Mouse (Mus musculus) forebrain, postnatal 0 days (tissue): Measurements from ENCODE around the gene Tenm4. TPM values are rescaled to one million over a fixed set of nuclear protein-coding genes. Genes with fewer than 3 reads are reported as not detected.

Source experiments
- ATAC-seq: fragments of 200-750 bp; cut with Nextera tagmentation; 2 replicates; pipeline ENCODE4 v1.8.0; 2017; ENCODE audit warnings: mild to moderate bottlenecking, moderate library complexity
- DNase-seq: peaks from one replicate; pipeline ENCODE4 v3.0.0-alpha.2; 2015
- H3K27ac ChIP-seq: fragments of 300-500 bp; sonication (generic); 2 replicates; pipeline ENCODE4 v1.5.1; 2014; ENCODE audit warnings: low read depth, mild to moderate bottlenecking, antibody characterized with exemption, low read length, moderate library complexity, mixed read lengths
- H3K27me3 ChIP-seq: fragments of 300-500 bp; sonication (generic); 2 replicates; pipeline ENCODE4 v1.6.1; 2014; ENCODE audit warnings: mild to moderate bottlenecking, low read length, mixed read lengths; ENCODE audit not compliant: insufficient read depth
- H3K36me3 ChIP-seq: fragments of 300-500 bp; sonication (generic); 2 replicates; pipeline ENCODE4 v1.6.1; 2014; ENCODE audit warnings: mild to moderate bottlenecking, moderate library complexity; ENCODE audit not compliant: insufficient read depth
- H3K4me1 ChIP-seq: fragments of 300-500 bp; sonication (generic); 2 replicates; pipeline ENCODE4 v1.6.1; 2014; ENCODE audit warnings: antibody characterized with exemption; ENCODE audit not compliant: insufficient read depth
- H3K4me2 ChIP-seq: fragments of 300-500 bp; sonication (generic); 2 replicates; pipeline ENCODE4 v1.6.1; 2014; ENCODE audit warnings: low read depth, mild to moderate bottlenecking, moderate library complexity
- H3K4me3 ChIP-seq: fragments of 300-500 bp; sonication (generic); 2 replicates; pipeline ENCODE4 v1.5.1; 2014; ENCODE audit warnings: low read depth, low read length, mixed read lengths
- H3K9ac ChIP-seq: fragments of 300-500 bp; sonication (generic); 2 replicates; pipeline ENCODE4 v1.6.1; 2014; ENCODE audit warnings: mild to moderate bottlenecking
- H3K9me3 ChIP-seq: fragments of 300-500 bp; sonication (generic); 2 replicates; pipeline ENCODE4 v1.6.1; 2016; ENCODE audit warnings: low read length
- CTCF ChIP-seq: sonication (generic); IDR thresholded peaks from 2 replicates; pipeline ENCODE4 v1.5.1; 2016; ENCODE audit warnings: antibody characterized with exemption, control low read depth, low read depth
- WGBS: fragments of 180-500 bp; shearing (Covaris S2); extraction: QIAGEN DNeasy Blood & Tissue Kit; methylation state at CpG from one replicate; pipeline ENCODE4 v1.1.7; 2014; 5-methylcytosine and 5-hydroxymethylcytosine counted together
- polyA plus RNA-seq: library from polyadenylated mRNA; unstranded; fragments of >200 nt; fragmentation: Nextera tagmentation; extraction: Ambion mirVana; gene quantifications from 2 replicates; pipeline ENCODE4 v1.2.1, GENCODE M21; 2015
- total RNA-seq: library from RNA; depleted of rRNA; stranded (reverse); fragments of >200 nt; gene quantifications from 2 replicates; pipeline ENCODE4 v1.2.3, GENCODE M21; 2014

The Tenm4 gene
- total and polyA plus RNA-seq, 2 experiments from 2014 or later = 50.6 to 69.5 TPM

GRCm38 (mm10) chr7:96545979-96546378 lies 374.9 kb downstream of the Tenm4 start:
- no peaks in the 10 kb centered on the region for H3K4me1 ChIP-seq
- ATAC-seq (no peak), DNase-seq (no peak)
- H3K4me3 ChIP-seq = no peak overlapping the region
- H3K9me3 ChIP-seq = no peaks in the 10 kb centered on the region
- peaks cover 10% of the 10 kb centered on the region for H3K36me3 ChIP-seq
- 49% methylated on average over 5 of the region's 5 CpGs for WGBS
- no peak overlapping the region for H3K27ac ChIP-seq
- no peak overlapping the region for H3K9ac ChIP-seq
- TF ChIP-seq CTCF = no peak
- no peak overlapping the region for H3K4me2 ChIP-seq
- no peaks in the 10 kb centered on the region for H3K27me3 ChIP-seq

- ATAC-seq (no peak), DNase-seq (no peak)
- no peak overlapping the region for H3K4me3 ChIP-seq
- H3K27ac ChIP-seq = no peak overlapping the region
- no peak overlapping the region for H3K4me2 ChIP-seq
- no peak overlapping the region for H3K9ac ChIP-seq
- H3K4me1 ChIP-seq = no peaks in the 10 kb centered on the region
- no peaks in the 10 kb centered on the region for H3K9me3 ChIP-seq
- 80% methylated on average over 4 of the region's 4 CpGs for WGBS
- H3K27me3 ChIP-seq = no peaks in the 10 kb centered on the region
- H3K36me3 ChIP-seq = peaks cover 19% of the 10 kb centered on the region
- TF ChIP-seq CTCF = no peak
Measured at GRCm38 (mm10) chr7:96551809-96552208, 380.8 kb downstream of the Tenm4 start.

- ATAC-seq (no peak), DNase-seq (no peak)
- Histone ChIP-seq H3K4me3 (no peak overlapping the region), H3K27me3 (no peaks in the 10 kb centered on the region), H3K4me1 (no peaks in the 10 kb centered on the region), H3K9me3 (no peaks in the 10 kb centered on the region), H3K9ac (no peak overlapping the region), H3K27ac (no peak overlapping the region), H3K4me2 (no peak overlapping the region), H3K36me3 (peaks cover 19% of the 10 kb centered on the region)
- WGBS = 80% methylated on average over 7 of the region's 7 CpGs
- TF ChIP-seq CTCF = no peak
Measured at GRCm38 (mm10) chr7:96552292-96552860, 381.3 kb downstream of the Tenm4 start.

- WGBS = 50% methylated on average over 6 of the region's 6 CpGs
Measured at GRCm38 (mm10) chr7:96554277-96554690, 383.2 kb downstream of the Tenm4 start.

DNA sequence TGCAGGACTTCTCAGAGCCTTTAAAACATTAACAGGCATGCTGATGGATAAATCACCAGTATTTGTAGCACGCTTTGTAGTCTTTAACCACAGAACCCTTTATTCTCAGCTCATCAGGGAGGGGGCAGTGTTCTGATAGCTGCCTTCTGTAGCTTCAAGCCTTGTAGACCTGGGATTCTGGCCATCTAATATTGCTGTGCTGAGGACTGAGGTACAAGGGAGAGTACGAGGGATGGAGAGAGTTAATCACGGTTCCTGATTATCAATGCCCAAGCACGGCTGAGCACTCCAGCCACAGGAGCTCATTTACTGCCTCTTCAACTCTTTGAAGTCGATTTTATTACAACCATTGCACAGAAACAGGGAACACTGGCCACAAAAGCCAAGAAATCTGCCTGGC lies 384.2 kb downstream of the Tenm4 start:
- ATAC-seq = no peak
- H3K4me2 ChIP-seq = no peak overlapping the region
- peak; percentile 26; the same call in 1 of the 2 replicates for TF ChIP-seq CTCF
- no peaks in the 10 kb centered on the region for H3K4me1 ChIP-seq
- WGBS = 18% methylated on average over 5 of the region's 5 CpGs
- H3K4me3 ChIP-seq = no peak overlapping the region
- no peak overlapping the region for H3K9ac ChIP-seq
- no peaks in the 10 kb centered on the region for H3K27me3 ChIP-seq
- H3K27ac ChIP-seq = no peak overlapping the region
- H3K36me3 ChIP-seq = peaks cover 15% of the 10 kb centered on the region
- H3K9me3 ChIP-seq = no peaks in the 10 kb centered on the region
- DNase-seq = no peak

More at GRCm38 (mm10) chr7:96554277-96554690, 383.2 kb downstream of the Tenm4 start:
- Histone ChIP-seq H3K4me1 (no peaks in the 10 kb centered on the region), H3K36me3 (peaks cover 19% of the 10 kb centered on the region), H3K27me3 (no peaks in the 10 kb centered on the region), H3K9me3 (no peaks in the 10 kb centered on the region), H3K27ac (no peak overlapping the region), H3K4me2 (no peak overlapping the region), H3K4me3 (no peak overlapping the region), H3K9ac (no peak overlapping the region)
- peak; percentile 75 for DNase-seq
- peak; percentile 81 for TF ChIP-seq CTCF
- no peak; the same call in 1 of the 2 replicates for ATAC-seq

DNA sequence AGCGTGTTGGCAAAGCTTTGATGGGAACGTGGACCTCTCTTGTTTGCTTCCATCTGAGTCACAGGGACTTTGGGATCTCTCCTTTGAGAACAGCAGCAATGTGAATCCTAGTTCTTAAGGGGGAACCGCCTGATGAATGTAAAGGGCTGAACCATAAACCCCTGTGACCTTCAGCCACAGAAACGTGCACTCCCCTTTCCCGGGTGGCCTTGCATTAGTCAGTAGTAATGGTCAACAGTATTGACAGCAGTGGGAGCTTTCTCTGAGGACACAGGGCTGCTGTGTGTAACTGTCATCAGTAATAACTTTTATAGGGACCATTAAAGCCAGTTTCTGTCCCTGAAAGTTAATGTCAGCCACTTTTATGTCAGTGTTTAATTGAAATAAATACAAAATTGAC lies 385.7 kb downstream of the Tenm4 start:
- 89% methylated on average over 5 of the region's 5 CpGs for WGBS
- Histone ChIP-seq H3K27ac (no peak overlapping the region), H3K36me3 (peaks cover 4% of the 10 kb centered on the region; the same call in 1 of the 2 replicates), H3K4me2 (no peak overlapping the region), H3K9me3 (no peaks in the 10 kb centered on the region), H3K4me3 (no peak overlapping the region), H3K27me3 (no peaks in the 10 kb centered on the region), H3K4me1 (no peaks in the 10 kb centered on the region), H3K9ac (no peak overlapping the region)
- DNase-seq = no peak
- TF ChIP-seq CTCF = no peak
- no peak for ATAC-seq

- DNase-seq (no peak), ATAC-seq (no peak)
- Histone ChIP-seq H3K27me3 (no peaks in the 10 kb centered on the region), H3K9me3 (no peaks in the 10 kb centered on the region), H3K4me3 (no peak overlapping the region), H3K27ac (no peak overlapping the region), H3K36me3 (no peaks in the 10 kb centered on the region), H3K9ac (no peak overlapping the region), H3K4me2 (no peak overlapping the region), H3K4me1 (no peaks in the 10 kb centered on the region)
- 65% methylated on average over 3 of the region's 3 CpGs for WGBS
- no peak for TF ChIP-seq CTCF
Measured at GRCm38 (mm10) chr7:96562890-96563289, 391.8 kb downstream of the Tenm4 start.
